Mouse (Mus musculus): Measurements from ENCODE around the gene Myh3.

The Myh3 gene

DNA sequence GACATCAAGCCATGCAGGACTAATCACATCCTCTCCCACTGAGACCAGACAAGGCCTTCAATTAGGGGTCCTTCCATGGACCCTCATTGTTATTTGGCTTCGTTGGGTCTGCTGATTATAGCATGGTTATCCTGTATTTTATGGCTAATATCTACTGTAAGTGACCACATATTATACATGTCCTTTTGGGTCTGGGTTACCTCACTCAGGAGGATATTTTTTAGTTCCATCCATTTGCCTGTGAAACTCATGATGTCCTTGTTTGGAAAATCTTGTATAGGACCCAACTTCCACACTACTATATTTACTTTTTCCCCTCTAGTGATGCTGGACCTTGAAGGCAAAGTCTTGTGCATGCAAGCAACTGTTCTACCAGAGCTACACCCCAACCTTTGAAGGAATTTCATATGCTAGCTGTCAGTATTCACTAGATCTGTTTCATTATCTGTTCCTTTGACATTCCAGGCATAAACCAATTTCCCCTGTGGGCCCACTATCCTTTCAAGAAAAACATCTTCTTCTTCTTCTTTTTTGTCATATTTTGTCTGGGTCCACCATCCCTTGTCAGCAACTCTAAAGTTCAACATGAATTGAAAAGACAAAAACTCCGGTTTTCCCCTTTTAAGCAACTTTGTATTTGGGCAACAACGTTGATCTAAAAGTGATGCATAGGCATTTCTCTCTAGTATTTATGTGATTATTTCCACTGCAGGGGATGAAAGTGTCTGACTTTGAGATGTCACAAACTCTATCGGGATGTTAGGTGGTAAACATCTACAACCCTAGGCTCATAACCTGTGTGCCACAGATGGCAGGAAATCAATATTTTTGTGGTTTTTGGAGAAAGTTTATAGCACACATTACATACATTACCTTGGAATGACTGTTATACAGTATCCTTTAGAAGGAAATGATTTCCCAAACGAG lies 67.6 kb downstream of the Myh3 start:
- no peak for DNase-seq

DNA sequence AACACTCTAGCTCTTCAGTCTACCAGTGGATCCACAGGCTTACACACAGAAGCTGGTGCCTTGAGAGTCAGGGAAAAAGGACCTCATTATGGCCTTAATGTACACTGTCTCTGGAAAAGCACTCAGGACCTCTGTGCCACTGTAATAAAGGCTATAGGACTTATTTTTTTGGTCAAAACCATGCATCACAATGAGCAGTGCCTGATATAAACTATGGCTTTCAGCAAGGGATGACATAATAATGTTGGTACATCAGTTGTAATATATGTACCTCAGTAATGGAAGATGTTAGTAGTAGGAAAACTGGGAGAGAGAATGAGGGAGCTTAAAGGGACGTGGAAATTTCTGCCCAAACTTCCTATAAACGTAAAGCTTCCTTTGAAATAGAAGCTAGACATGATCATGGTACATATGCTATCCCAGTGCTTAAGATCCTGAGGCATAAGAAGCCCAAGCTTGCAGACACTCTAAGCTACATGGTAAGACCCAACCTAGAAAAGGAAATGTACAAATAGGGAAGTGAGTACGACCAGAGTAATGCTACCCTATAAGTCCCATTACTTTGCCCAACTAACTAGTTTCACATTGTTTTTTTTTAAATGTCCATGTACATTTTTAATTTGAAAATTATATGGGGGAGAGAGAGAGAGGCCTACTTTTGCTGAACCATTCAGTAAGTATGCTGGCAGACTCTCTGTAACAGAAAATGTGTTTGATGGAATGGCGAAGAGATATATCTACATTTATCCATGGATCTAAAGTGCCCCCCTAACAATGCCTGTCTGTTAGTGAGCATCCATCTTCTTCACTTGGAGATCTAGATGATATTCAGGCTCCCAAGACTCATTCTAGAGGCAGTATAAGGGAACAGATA lies 68.5 kb downstream of the Myh3 start:
- DNase-seq = no peak

GRCm38 (mm10) chr11:67147283-67147921 lies 69.3 kb downstream of the Myh3 start:
- no peak for DNase-seq

GRCm38 (mm10) chr11:67148286-67149012 lies 70.3 kb downstream of the Myh3 start:
- no peak for DNase-seq

DNA sequence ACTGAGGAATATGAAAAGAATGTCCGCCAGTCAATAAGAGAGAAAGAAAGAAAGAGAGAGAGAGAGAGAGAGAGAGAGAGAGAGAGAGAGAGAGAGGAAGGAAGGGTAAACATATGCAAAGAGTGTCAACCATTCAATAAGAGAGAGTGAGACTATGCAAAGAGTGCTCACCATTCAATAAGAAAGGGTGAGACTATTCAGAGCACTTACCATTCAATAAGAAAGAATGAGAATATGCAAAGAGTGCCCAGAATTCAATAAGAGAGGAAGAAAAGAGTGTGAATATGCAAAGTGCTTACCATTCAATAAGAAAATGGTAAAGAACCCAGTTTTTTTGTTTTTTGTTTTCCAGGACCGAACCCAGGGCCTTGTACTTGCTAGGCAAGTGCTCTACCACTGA lies 72.1 kb downstream of the Myh3 start:
- no peak for DNase-seq

DNA sequence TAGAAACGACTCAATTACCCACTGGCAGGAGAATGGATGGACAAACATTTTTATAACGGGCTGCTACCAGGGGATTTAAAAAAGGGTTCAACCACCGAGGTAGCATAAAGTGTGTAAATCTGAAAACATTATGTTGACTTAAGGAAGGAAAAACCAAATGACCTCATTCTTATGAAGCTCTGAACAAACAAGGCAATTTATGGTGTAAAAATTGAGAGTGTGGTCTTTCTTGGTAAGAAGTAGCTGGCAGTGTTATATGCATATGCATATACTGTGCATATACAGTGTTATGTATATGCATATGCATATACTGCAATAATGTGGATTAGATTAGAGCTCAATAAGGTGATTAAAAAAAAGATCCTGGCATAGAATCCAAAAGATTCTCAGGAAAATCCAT lies 73.1 kb downstream of the Myh3 start:
- DNase-seq = no peak

Data from cerebellum, postnatal 25 days (tissue).